Mouse (Mus musculus) gastrocnemius, adult 2 months (tissue): ENCODE results near the gene Pmm1. TPM values are rescaled to one million over a fixed set of nuclear protein-coding genes. Genes with fewer than 3 reads are reported as not detected.

Experiments
- DNase-seq: peaks from one replicate; pipeline ENCODE4 v3.0.0; 2022
- H3K27ac ChIP-seq: fragments of 200-600 bp; 2 replicates; pipeline ENCODE4 v1.8.1; 2022; ENCODE audit warnings: mild to moderate bottlenecking
- H3K4me3 ChIP-seq: fragments of 200-600 bp; 2 replicates; pipeline ENCODE4 v1.8.1; 2022; ENCODE audit warnings: mild to moderate bottlenecking, moderate library complexity
- CTCF ChIP-seq: fragments of 200-600 bp; IDR thresholded peaks from 2 replicates; pipeline ENCODE4 v1.8.1; 2022; ENCODE audit warnings: antibody characterized with exemption, mild to moderate bottlenecking, moderate library complexity
- intact Hi-C: fragments of 180-260 bp; cut with DNase I; formaldehyde crosslinking; loops from one replicate; pipeline ENCODE4 v1.15.1; 2025
- total RNA-seq, 2 experiments: library from RNA; stranded (reverse); gene quantifications; 2 replicates each; pipeline ENCODE4 v1.2.3; 2021

The Pmm1 gene
- total RNA-seq, 2 experiments from 2014 or later = 16.2 to 17.2 TPM

GRCm38 (mm10) chr15:81951159-81951558 lies 9.6 kb downstream of the Pmm1 start:
- no peak for TF ChIP-seq CTCF
- intact Hi-C loops = no loop called here
- no peak overlapping the region for H3K4me3 ChIP-seq
- no peak overlapping the region for H3K27ac ChIP-seq
- DNase-seq = peak; percentile 12

GRCm38 (mm10) chr15:81950716-81951115 lies 10.0 kb downstream of the Pmm1 start:
- intact Hi-C loops = no loop called here
- Histone ChIP-seq H3K4me3 (no peak overlapping the region), H3K27ac (no peak overlapping the region)
- DNase-seq = no peak
- TF ChIP-seq CTCF = no peak

- Histone ChIP-seq H3K27ac (peak overlapping the region; percentile 48; the same call in 1 of the 2 replicates), H3K4me3 (no peak overlapping the region)
- DNase-seq = peak; percentile 20
- intact Hi-C loops = no loop called here
- no peak for TF ChIP-seq CTCF
Observed at GRCm38 (mm10) chr15:81949476-81950131, 11.1 kb downstream of the Pmm1 start.

GRCm38 (mm10) chr15:81949076-81949475 lies 11.7 kb downstream of the Pmm1 start:
- DNase-seq = peak; percentile 8
- TF ChIP-seq CTCF = no peak
- intact Hi-C loops = no loop called here
- H3K27ac ChIP-seq = no peak overlapping the region
- H3K4me3 ChIP-seq = no peak overlapping the region

GRCm38 (mm10) chr15:81943176-81943749 lies 17.5 kb downstream of the Pmm1 start:
- TF ChIP-seq CTCF = no peak
- Histone ChIP-seq H3K27ac (no peak overlapping the region), H3K4me3 (no peak overlapping the region)
- peak; percentile 4 for DNase-seq
- intact Hi-C loops = no loop called here

GRCm38 (mm10) chr15:81941010-81941409 lies 19.7 kb downstream of the Pmm1 start:
- Histone ChIP-seq H3K27ac (no peak overlapping the region), H3K4me3 (no peak overlapping the region)
- TF ChIP-seq CTCF = peak; percentile 20; the same call in 1 of the 2 replicates
- DNase-seq = peak; percentile 10
- intact Hi-C loops = no loop called here

GRCm38 (mm10) chr15:81940219-81940618 lies 20.5 kb downstream of the Pmm1 start:
- no peak overlapping the region for H3K4me3 ChIP-seq
- no peak for TF ChIP-seq CTCF
- no peak overlapping the region for H3K27ac ChIP-seq
- peak; percentile 7 for DNase-seq
- intact Hi-C loops = no loop called here

GRCm38 (mm10) chr15:81939774-81940173 lies 21.0 kb downstream of the Pmm1 start:
- TF ChIP-seq CTCF = no peak
- DNase-seq = peak; percentile 6
- no peak overlapping the region for H3K27ac ChIP-seq
- intact Hi-C loops = no loop called here
- H3K4me3 ChIP-seq = no peak overlapping the region

GRCm38 (mm10) chr15:81939157-81939715 lies 21.5 kb downstream of the Pmm1 start:
- no peak overlapping the region for H3K4me3 ChIP-seq
- H3K27ac ChIP-seq = no peak overlapping the region
- intact Hi-C loops = no loop called here
- no peak for TF ChIP-seq CTCF
- DNase-seq = peak; percentile 13

- TF ChIP-seq CTCF = peak; percentile 61
- Histone ChIP-seq H3K4me3 (no peak overlapping the region), H3K27ac (no peak overlapping the region; the same call in 1 of the 2 replicates)
- peak; percentile 52 for DNase-seq
- intact Hi-C loops = no loop called here
Observed at GRCm38 (mm10) chr15:81938246-81938645, 22.5 kb downstream of the Pmm1 start.

GRCm38 (mm10) chr15:81937098-81937972 lies 23.4 kb downstream of the Pmm1 start:
- peak; percentile 38 for DNase-seq
- Histone ChIP-seq H3K27ac (peak overlapping the region; percentile 71), H3K4me3 (peak overlapping the region; percentile 69)
- TF ChIP-seq CTCF = no peak
- intact Hi-C loops = no loop called here

GRCm38 (mm10) chr15:81936679-81937078 lies 24.1 kb downstream of the Pmm1 start, which contains the start of gene Csdc2:
TSS of gene Csdc2 (plus strand) at chr15:81936759.
- TF ChIP-seq CTCF = peak; percentile 26; the same call in 1 of the 2 replicates
- DNase-seq = peak; percentile 66
- intact Hi-C loops = no loop called here
- H3K27ac ChIP-seq = peak within 1 kb of the TSS; percentile 71
- peak within 1 kb of the TSS; percentile 69 for H3K4me3 ChIP-seq
